Mouse (Mus musculus) thymus, postnatal 10 days (tissue): ENCODE measurements around the gene Dpy19l1.

Source experiments
- DNase-seq, 2 experiments: peaks; one replicate each; pipeline ENCODE4 v3.0.0; 2021; ENCODE audit warnings: low spot score in 2 of 2

Gene Dpy19l1

DNA sequence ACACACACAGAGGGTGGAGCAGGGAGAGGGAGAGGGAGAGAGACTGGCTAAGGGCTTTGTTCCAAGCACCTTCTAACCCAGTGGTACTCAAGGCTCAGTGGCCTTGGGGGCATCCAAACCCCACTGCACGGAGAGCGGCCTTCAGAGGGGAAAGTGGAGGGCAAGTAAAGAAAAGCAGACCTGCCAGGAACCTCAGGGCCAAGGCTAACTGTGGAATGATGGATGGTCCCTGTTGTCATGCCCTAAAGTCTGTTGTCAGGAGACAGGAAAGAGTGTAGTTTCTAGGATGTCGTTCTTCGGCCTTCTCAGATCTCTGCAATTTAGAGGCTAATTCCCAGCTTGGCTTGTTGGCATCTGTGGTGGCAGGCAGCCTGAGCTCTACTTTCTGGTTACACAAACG is 32.8 kb downstream of the Dpy19l1 start:
- no peak for DNase-seq

DNA sequence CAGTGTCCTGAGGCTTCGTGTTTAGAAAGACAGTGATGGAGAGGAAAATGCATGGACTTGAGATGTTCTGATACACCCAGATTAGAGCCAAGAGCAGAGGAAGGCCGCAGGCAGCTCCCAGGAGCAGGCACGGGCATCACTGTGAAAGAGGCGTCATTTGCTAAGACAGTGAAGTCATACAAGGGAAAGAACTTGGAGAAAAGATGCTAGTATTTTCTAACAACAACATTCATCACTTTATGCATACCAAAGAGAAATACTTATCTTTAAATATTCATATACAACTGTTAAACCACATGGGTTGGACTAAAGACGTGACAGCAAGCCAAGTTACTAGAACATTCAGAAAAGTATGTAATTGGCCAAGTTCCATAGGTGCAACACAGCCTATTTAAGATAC is 35.8 kb downstream of the Dpy19l1 start:
- no peak for DNase-seq

DNA sequence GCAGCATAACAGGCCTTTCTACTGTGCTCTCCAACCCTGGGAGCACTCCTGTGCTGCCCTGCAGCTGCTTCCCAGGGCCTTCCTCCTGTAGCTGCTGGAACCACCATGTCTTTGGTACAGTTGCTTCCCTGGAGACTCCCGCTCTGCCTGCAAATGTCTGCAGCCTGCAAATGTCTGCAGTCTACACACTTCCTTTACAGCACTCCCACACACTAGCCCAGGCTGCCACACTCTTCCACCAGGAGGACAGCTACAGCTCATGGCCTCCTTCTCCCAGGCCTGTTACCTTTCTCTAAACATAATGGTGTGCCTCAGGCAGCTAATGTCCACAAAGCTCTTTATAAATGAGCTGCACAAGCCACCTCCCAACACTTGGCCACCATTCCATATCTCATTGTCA is 36.3 kb downstream of the Dpy19l1 start:
- no peak for DNase-seq

DNA sequence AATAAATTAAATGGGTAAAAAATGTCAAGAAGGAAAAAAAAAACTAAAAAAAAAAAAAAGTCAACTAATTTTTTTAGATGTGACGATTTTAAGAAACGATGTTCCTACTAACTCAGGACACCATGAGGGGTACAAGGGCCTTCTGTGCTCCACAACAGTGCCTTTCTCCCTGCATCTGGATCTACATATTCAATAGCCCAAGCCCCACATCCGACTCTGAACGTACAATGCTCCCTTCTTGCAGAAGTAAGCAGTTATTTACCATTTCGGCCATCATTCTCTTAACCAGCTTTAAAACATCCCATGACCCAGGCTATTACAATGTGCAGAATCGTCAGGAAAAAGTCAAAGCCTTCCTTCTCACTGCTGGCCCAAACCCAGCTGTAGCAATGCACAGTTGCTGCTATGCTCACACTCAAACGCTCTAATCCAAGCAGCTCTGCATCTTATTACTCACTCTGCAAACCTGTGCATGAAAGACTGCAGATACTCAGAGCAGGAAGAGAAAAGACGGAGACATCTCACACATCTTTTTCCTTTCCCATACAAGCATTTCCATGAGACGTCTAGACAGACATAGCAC is 41.5 kb downstream of the Dpy19l1 start:
- DNase-seq = no peak

DNA sequence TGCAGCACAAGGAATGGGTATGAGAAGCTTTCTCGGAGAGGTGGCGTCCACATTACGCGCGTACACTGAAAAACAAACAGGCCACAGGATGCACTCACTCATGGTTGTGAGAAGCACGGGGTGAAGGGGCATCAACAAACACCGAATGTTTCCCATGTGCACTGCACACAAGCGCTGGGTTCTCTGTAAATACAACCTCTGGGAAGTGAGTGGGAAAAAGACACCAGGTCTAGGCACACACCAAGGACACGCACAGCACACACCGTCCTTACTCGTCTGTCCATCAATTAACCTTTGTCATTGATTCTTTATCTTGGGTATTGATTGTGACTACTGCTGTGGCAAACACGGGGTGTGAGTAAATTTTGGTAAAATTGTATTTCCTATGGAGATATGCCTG is 49.1 kb downstream of the Dpy19l1 start:
- no peak for DNase-seq

DNA sequence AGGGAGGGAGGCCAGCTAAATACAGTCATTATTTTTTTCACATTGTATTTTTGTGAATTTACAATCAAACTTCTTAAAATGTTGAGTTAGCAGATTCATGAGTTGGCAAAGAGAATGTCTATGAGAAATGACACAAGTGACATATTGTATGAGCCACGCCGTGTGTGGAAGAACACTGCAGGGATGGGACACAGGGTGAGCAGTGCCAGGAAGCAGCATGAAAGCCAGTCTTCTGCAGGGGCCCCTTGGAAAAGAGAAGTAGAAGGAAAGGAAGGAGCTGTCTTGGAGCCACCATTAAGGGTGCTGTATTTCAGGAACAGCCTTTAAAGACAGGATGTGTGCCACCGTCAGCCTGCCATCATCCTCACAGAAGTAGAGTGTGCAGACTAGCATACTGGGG is 52.0 kb downstream of the Dpy19l1 start:
- DNase-seq = no peak

DNA sequence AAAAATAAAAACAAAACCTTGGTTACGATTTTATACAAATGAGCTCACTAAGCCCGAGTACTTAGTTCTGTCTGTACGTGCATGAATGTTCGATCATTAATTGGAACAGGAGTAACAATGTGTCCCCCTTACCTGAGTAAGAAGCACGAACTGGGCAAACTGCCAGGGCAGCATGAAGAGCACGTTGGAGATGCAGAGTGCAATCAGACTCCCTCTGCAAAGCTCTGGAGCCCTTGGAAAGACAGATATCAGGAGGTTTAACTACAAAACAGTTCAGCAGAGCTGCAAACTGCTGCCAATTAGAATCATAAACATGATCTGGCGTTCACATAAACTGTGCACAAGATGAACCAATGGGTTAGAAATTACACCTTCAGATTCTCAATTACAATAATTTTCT is 52.4 kb downstream of the Dpy19l1 start:
- DNase-seq = no peak

DNA sequence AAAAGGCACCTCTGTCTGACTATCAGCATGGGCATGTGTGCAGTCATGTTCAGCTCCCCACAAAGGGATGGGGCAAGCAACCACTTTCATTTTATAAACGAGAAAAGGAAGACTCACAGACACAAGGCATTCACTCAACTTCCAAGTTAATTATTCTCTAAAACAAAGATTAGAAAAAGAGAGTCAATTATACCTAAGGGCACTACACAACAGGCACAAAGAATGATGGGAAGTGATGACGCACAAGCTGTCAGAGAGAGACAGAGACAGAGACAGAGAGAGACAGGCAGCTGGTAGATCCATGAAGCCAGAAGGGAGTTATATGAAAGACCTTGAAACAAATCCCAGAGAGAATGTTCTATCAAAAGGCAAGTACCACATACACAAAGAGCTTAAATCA is 68.0 kb downstream of the Dpy19l1 start:
- DNase-seq = no peak

DNA sequence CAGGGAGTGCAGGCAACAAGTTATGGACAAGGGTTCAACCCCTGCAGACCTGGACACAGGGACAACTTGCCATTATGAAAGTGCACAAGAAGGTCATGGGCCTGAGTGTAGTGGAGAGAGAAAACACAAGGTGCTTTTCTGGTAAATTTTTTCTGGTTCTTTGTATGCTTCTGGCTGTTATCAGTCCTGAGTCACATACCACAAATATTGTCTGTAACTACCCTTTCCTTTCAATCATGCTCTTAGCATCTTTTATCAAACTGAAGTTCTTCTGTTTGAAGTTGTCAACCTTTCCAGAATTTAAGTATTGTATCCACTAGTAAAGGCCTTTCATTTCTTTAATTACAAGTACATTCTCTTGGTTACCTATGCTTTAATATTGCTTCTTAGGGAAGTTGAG is 73.2 kb downstream of the Dpy19l1 start:
- DNase-seq = no peak

DNA sequence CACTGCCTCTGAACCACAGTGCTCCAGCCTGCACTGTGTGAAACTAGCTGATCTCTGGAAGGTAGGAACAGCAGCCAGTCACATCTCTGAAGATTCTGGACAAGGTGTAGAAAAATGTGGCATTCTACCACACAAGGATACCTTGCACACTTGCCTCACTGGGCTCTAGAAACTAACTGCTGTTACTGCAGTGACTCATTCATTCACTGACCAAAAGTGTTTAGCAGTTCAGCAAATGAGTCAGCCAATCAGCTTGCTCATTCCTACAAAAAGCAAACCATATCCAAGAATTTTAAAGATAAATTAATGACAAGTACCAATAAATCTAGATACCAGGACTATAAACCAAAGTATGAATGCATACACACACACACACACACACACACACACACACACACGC is 77.3 kb downstream of the Dpy19l1 start:
- no peak for DNase-seq

DNA sequence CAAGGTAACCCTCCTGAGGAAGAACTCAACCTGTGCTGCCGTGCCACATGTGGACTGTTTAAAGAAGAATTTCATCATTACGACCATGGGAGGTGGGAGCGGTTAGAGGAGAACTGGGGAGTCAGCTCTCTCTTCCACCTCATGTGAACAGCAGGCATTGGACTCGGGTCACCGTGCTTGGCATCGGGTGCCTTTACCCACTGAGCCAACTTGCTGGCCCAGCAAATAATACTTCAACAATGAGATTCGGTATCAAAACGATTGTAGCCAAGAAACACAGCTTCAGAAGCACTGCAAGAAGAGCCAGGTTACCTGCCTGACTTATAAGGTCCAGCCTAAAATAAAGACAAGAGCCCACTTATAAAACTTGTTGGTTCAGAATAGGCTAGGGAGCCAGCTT is 79.7 kb downstream of the Dpy19l1 start:
- no peak for DNase-seq

DNA sequence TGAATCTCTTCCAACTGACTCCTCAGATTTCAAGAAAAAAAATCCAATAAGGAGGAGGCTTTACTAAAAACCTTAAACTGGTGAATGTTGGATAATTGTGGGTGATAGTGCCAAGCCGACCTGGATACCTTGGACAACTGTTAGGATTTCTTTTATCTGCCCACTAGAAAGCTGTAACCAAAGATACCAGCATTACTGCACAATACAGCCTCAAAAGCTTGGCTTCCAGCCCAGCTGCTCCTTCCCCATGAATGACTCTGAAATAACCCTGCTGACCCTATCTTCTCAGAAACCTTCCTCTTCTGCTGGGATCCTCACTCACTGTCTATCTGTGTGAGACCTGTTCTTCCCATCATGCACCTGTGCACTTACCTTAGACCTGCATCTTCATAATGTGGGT is 81.1 kb downstream of the Dpy19l1 start:
- no peak for DNase-seq

DNA sequence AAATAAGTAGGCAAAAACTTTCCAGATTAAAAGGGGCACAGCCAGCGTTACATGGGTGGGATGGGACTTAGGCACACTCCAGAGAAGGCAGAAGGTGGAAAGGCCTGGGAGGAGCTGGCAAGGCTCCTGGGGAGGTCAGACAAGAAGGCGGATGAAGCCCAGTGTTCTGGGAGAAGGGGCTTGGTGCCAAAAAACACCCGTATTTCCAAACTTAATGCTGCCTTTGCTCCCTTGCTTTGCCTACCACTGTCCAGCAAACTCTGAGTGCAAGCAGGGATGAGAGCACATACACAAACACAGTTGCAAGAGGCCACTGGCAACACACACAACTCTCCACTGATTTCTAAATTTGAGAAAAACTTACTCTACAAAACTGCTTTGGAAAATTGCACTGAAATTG is 81.7 kb downstream of the Dpy19l1 start:
- DNase-seq = no peak

DNA sequence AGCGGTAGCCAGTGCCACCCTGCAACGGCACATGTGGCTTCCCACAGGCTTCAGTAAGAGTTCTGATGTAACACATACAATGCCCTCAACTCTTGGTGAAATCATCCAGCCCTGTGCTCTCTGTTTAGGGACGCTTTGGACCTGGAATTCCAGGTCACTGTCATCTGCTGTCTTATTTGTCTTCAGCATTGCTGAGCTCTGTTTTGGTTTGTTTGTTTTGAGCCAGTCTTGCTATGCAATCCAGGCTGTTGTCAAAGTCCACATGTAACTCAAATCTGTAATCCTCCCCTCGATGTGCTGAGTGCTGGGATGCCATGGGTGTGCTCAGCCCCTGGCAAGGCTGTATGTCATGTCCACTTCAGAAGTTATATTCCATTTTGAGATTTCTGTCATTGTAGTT is 82.8 kb downstream of the Dpy19l1 start:
- no peak for DNase-seq

DNA sequence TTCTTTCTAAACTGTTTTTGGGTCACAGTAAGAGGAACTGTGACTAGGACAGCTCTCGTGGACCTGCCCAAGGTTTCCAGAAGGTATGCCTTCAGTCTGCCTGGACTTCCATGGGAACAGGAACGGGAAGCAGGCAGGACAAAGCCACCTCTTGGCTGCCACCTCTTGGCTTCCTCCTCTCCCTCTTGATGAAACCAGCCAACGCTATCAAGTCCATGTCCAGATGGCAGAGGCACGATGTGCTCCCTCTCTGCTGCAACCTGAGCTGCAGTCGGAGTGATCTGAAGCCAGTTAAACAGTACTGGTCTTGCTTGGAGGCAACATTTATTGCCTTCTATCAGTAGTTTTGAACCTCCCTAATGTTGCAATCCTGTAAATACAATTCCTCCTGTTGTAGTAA is 84.7 kb downstream of the Dpy19l1 start:
- no peak for DNase-seq

DNA sequence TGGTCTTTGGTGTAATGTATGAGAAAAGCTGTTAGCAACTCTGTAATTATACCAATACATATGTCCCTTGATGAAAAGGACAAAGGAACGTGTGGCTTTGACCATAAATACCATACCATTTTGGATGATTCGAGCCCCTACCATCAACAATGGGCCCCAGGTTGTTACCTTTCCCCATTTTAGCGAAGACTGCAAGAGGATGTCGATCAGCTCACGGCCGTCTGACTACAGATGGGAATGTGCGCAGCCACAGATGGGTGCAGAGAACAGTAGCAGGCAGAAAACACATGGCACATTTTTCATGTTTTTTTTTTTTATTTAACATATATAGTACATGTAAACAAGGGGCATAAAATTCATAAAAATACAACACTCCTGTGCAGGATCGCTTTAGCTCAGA is 91.5 kb downstream of the Dpy19l1 start:
- no peak for DNase-seq

DNA sequence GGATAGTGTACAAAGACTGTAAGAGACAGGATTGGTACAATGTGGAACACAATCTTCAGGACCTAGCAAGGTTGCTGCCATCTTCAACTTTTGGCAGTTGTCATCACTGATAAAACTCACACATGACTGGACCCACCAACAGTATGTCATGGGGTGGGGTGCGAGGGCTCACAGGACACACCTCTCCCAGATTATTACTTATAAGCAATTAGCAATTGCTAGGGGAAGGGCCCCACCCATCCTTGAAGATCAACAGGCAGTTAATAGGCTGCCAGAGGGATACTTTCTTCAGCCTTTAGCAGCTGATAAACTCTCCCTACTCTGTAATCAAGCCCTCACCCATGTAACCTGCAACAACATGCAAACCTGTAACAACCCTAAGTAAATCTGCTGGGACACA is 92.5 kb downstream of the Dpy19l1 start:
- no peak for DNase-seq

DNA sequence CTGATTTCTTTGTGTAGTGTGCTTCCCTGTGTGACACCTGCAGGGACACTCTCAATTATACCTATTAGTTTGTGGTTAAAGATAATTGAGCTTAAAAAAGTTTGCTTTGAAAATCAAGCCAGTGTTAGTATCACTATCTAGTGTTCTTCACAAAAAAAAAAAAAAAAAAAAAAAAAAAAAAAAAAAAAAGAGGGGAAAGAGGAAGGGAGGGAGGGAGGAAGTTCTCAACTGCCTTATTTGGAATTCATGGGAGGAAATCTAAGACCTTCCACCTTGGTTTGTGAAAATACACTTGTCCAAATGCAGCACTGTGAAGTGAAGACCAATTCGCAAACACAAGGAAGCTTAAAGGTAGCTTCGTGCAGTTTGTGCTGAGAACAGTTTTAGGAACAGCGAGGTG is 94.9 kb downstream of the Dpy19l1 start:
- DNase-seq = no peak

DNA sequence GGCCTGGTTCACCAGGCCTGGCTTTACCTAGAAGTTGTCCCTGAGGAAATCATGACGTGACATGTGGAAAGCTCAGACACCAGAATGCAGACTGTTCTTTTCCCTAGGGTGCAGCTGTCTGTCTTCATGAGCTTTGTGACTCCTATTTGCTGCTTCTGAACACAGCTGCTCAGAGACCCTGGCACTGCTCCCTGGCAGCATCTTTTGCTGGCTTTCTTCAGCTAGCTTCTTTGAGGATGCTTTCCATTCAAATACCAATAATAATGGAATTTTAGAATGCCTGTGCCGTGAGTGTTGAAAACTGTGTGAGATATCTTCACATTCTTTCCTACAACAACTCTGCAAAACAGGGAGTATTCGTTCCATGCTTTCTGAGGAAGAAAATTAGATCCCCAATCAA is 108.8 kb downstream of the Dpy19l1 start:
- no peak for DNase-seq

DNA sequence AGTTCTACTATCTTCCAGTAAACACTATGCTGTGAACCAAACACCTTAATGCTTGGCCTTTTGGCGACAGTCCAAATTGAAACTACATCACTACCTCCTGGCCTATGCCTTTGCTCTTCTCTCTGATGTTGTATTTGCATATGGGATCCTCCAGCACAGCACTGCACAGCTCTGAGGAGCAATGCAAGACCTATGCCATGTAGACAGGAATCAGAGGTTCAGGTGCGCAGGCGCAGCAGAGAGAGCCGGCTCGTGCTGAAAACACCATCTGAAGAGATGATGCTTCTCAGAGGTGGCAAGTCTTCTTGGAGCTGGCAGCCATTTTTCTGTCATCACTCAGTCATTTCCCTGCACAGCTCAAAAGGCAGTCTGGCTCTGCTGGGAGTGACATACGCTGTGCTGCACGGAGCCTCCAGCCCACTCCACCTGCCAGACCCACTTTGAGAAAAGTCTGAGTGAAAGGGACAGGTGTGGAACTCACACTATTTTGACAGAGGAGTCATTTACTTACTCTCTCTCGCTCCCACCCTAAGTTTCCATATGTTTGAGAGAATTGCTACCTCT is 112.1 kb downstream of the Dpy19l1 start:
- no peak for DNase-seq

DNA sequence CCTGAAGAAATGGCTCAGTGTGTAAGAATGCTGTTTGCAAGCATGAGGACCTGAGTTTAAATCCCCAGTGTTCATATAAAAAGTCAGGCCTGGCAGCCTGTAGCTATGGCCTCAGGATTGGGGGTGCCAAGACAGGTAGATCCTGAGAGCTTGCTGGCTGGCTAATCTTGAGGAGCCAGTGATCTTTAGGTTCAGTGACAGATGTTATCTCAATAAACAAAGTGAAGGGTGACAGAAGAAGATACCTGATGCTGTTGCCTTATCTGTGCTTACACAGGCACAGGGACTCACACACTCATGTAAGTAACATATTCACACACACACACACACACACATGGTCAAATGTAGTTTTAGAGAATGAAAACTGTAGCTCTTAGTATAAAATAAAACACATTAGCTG is 115.7 kb downstream of the Dpy19l1 start:
- DNase-seq = no peak

DNA sequence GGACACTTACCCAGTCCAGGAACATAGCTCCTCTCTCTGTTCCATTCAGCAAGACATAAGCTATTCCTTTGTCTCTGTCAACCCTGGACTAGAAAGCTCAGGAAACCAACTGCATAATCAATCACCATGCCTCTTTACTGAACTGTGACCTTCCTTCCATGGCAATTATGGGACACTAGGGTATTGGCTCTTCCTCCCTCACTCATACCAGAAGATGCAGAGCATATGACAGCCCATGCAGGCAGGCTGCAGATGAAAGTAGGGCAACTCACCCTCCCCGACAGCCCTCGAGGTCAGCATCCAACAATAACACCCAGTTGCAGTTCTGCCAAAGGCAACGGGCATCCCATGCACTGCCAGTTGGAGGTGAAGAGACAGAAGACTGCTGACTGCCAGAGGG is 123.6 kb downstream of the Dpy19l1 start:
- DNase-seq = no peak

DNA sequence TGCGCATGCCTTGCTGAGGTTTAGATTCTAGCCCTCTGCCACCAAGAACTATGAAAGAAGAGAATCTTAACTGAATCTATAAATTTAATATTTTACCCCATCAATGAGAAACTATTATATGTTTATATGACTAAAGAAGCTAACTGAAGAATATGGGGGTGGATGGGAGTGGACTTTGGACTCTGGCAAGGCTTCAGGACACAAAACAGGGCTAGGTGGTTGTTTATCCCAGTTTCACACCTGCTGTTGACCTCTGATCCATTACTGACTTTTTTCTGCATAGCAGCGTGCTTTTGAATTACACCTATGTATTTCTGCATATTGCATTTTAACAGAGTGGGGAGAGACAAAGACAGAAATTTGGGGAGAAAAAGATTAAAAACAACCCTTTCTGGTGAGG is 124.1 kb downstream of the Dpy19l1 start:
- no peak for DNase-seq
